Mouse (Mus musculus): ENCODE results near the gene Ppargc1a.
A peak's percentile ranks its signal among the peaks of the same experiment; 100 is the strongest.

The Ppargc1a gene

DNA sequence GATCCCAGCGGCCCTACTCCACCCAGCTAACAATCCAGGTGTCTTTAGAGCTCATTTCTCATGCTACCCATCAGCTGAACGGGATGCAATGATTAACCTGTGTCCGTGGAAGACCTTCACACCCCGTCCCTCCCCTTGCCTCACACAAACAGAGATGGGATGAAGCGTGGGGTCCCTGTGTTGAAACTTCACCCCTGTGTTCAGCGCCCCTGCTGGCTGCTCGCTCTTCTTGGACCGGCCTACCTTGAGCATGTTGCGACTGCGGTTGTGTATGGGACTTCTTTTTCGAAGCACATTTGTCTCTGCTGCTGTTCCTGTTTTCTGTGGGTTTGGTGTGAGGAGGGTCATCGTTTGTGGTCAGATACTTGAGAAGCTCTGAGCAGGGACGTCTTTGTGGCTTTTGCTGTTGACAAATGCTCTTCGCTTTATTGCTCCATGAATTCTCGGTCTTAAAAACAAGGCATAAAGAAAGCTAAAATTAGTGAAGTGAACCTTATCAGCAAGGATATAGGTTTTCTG is 73.1 kb downstream of the Ppargc1a start:
- DNase-seq, result no peak

DNA sequence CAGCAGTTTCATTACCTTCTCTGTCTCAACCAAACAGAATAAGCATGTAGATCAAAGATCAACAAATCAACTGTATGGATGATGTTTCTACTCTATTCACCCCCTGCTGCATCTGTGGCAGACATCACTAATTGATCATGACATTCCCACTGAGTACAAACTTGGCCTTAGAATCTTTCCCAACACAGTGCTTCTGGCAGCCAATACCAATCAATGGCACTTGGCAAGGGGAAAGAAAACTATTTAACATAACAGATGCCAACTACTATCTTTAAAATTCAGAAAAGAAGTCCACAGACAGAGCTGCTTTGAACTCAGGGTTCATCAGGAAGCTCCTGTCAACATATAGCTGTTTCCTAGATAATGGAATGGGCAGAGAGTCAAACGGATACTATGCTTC is 83.8 kb downstream of the Ppargc1a start:
- DNase-seq, result no peak

DNA sequence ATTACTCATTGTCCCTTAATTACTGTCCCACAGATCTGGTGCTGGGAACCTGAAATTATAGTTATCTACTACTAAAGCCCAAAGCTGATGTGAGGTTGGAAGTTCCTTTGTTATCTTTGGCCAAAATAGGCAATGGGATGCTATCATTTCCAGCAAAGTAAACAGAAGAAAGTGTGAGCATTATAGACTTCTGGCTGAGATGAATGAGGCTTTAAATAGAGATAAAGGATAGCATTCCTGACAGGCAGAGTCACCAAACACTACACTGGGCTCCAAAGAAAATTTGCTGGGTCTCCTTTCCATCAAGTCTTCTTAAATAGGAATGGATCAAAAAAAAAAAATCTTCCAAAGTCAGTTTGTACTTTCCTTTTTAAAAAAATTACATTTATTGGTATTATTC is 87.7 kb downstream of the Ppargc1a start:
- DNase-seq, result no peak

DNA sequence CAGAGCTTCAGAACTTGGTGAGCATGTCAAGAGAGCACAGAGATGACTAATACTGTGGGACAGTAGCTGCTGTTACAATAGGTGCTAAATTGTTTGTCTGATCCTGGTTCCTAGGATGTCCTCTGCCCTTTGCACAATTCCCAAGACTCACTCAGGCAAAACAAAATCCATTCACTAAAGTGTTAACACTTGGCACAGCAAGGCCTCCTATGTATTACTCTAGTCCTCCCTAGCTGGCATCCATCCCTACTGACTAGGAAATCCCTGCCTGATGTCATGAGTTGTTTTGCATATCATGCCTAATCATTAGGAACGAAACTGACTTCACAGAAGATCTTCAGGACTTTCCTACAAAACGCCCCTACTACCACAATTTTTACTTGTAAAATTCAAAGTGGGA is 88.1 kb downstream of the Ppargc1a start:
- DNase-seq, result no peak

GRCm38 (mm10) chr5:51478319-51478994 is 89.1 kb downstream of the Ppargc1a start:
- DNase-seq, result no peak

- DNase-seq, result no peak
Observed at GRCm38 (mm10) chr5:51477140-51477539, 90.4 kb downstream of the Ppargc1a start.

GRCm38 (mm10) chr5:51475034-51475541 is 92.4 kb downstream of the Ppargc1a start:
- DNase-seq, result no peak

- DNase-seq, result no peak
Observed at GRCm38 (mm10) chr5:51471614-51472013, 95.9 kb downstream of the Ppargc1a start.

DNA sequence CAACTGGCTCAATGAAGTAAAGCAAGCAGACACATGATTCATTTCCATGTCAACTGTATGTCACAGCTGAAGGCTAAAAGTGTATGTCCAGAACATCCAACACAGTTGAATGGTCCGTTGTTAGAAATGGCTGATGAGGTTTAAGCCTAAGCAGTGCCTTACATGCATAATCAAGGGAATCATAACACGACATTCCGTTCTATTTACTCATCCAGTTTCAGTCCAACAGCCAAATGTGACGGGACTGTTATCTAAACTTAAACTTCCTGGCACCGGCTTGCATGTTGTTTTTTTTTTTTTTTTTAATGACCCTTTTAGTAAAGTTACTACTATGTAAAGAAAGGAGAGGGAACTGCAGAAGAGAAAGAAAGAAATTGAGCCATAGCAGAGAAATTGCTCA is 101.5 kb downstream of the Ppargc1a start:
- DNase-seq, result no peak

- peak; percentile 82 for DNase-seq
Observed at GRCm38 (mm10) chr5:51452033-51452432, 115.5 kb downstream of the Ppargc1a start.

DNA sequence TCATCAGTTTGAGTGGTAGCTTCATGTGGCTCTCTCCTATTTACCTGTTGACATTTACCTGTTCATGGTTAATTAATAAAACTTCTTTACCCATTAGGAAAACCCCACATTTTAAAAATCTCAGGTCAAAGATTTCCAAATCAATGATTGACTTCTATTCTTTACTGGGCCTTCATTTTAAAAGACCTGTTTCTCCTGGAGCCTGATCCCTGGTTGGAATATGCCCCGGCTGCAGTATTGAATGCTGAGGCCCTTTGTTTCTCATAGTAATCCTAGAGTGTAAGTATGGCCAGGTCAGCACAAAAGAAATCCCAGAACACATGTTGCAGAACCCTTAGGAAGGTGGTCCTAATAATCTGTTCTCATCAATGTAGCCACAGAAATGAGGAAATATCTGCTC is 119.9 kb downstream of the Ppargc1a start:
- DNase-seq, result no peak

DNA sequence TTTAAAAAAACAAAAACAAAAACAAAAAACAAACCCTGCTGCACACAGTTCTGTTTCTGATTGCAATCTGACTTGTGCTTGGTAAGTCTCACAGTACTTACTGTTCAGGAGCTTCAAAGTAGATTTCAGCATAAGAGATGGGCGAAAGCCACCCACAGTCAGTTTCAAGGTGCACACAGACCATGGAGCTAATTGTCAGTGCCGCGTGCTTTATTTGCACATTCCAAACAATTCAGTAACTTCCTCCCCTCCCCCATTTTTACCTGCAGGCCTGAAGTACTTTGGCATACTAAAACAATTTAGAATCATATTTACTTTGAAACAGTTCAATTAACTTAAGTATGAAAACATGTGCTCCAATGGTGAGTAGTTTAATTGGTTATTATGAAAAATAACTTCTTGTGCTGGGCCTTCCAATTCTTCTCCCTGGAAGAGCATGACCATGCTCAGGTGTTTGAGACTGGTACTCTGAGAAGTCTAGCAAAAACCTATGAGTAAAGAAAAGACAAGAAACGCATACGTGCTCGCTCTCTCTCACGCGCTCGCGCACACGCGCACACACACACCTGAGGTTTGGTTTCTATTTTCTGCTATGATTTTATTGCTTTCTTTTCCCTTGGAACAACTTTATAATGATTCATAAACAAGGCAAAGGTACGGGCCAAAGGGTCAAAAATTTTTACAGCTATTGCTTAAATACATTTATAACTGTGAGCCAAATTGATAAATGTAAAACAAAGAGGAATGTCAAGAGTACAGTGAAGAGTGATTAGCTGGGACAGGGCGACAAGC is 121.0 kb downstream of the Ppargc1a start:
- peak; percentile 27 for DNase-seq

DNA sequence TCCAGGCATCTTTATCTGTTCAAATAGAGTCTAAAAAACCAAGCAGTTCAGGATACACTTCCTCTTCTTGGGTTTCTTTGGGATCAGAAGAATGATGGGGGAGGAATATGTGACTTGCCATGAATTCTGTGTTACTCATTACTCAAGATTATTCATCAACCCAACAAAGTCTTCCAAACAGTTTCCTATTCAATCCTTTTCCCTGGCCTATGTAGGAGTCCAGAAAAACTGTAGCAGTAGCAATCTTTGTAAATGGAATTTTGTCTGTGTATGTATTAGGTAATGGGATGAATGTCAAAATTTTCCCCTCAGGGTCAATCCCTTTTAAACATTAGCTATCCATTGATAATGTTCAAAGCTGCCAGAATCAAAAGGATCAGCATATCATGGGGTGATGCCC is 121.8 kb downstream of the Ppargc1a start:
- DNase-seq, result no peak

DNA sequence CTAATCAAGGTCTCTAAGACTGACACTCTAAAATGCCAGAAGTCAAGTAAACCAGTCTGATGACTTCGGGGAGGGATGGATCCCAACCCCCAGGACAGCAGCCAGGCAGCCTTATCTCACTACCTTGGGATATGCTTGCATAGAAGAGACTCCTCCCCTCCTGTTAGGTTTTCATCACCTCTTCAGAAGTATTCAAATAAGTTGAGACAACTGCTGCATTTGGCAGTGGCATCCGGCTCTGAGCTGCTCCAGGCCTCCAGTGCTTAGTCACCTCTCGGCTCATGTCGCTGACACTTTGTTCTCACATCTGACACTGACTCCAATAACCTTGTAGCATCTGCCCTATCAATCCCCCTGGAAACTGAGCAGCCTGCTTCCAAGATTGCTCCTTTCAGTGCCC is 127.8 kb downstream of the Ppargc1a start:
- no peak for DNase-seq

- DNase-seq, result no peak
Observed at GRCm38 (mm10) chr5:51433905-51434304, 133.6 kb downstream of the Ppargc1a start.

GRCm38 (mm10) chr5:51432532-51432931 is 135.0 kb downstream of the Ppargc1a start:
- DNase-seq, result no peak

DNA sequence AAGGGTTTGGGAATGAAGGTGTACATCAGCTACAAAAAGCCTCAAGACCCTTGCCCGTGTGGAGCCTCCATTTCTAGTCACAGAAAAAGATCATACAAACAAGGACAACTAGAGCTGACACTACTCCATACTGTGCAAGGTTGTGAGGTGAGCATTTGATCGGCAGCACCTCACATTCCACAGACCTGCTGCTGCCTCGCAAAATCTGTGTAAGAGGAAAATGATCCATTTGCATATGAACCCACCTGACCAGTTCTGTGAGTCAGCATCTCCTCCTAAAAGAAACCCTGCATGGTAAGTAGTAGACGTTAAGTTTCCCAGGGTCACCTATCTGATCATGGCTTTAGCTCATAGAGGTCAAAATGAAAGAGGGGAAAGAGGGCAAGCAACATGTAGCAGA is 135.5 kb downstream of the Ppargc1a start:
- DNase-seq, result peak; percentile 15

DNA sequence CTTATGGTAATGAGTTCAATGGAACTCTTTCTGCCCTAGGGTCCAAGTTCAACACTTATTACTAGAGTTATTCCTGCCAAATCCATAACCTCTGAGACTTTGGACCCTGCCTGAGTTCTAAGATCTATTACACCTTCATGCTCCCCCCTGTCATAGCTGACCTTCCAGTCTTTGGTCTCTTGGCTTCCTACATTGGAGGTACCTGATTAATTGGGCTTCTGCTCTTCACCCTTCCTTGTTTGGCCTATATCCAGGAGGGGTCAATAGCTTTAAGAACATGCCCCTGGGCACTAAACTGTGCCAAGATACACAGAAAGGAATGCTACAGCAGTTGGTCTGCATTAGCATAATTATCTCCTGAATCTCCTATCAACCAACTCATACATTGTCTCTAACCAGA is 141.1 kb downstream of the Ppargc1a start:
- peak; percentile 7 for DNase-seq

DNA sequence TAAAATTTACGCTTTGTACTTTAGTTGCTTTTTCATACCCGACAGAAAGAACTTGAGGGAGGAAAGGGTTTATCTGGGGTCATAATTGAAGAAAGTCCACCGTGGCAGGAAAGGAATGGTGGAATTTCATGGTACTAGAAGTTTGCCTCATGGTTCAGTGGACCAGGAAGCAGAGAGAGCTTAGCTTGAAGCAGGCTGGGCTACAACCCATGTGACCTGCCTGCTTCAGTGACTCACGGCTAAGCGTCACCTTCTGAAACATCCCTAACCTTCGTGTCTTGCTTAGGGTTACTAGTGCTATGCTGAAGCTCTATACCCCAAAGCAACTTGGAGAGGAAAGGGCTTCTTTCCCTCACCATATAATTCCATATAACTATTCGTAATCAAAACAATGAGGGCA is 151.1 kb downstream of the Ppargc1a start:
- DNase-seq, result no peak

GRCm38 (mm10) chr5:51415456-51415855 is 152.1 kb downstream of the Ppargc1a start:
- no peak for DNase-seq

DNA sequence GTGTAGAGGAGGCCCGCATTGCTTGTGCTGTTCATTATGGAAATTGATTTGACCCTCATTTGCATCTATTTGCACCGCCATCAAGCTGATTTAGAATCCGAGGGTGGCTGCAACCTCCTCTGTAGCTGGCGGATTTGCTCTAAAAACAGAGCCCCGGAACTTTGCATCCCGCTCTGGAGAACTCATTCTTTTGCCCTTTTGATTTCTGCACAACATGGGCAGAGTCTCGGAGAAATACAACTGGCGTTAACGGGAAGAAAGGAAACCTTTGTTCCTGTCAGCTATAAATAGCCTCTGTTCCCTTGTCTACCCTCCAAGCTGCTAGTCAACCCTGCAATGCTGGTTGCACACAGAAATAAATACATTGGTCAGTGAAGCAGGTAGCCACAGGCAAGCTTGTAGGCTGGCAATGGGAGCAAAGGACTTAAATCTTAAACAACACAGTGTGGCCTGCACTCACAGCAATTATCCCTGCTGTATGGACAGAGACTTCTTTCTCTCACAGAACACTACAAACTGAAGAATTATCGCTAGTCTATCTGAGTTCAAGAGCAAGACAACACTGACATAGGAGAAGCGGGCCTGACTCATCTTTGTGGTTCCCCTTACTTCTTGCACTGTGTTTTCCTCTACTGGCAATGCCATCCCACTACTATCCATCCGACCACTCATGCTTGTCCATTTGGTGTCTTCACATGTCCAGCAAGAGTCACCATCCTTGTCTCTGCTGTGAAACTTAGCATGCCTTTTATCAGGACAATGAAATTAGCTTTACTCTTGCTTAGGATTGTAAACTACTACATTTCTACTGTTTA is 155.0 kb downstream of the Ppargc1a start:
- peak; percentile 9 for DNase-seq

GRCm38 (mm10) chr5:51410006-51410405 is 157.5 kb downstream of the Ppargc1a start:
- DNase-seq, result no peak

GRCm38 (mm10) chr5:51406406-51406805 is 161.1 kb downstream of the Ppargc1a start:
- DNase-seq, result peak; percentile 11

Data from kidney, postnatal 10 days (tissue).